Comparison of ENCODE assay signal across 16 mouse cellular contexts in genomic region chr7:44683656-44684055, GRCm38 (mm10). TPM values are rescaled to one million over a fixed set of nuclear protein-coding genes. Genes with fewer than 3 reads are reported as not detected.
DNase-seq lines count a peak whose midpoint lies in the region; ATAC-seq and TF ChIP-seq lines count a peak whose summit lies in the region.
"Had no signal": no experiment of that assay in that cellular context is flagged by ENCODE, and none has a peak within 500 bp of the region (broad histone marks: within the 10 kb centered on the region; RNA-seq: fewer than 3 reads in every experiment).

No protein-coding gene starts in this region.

- peak; percentile 96 for TF ChIP-seq EP300 in lung, postnatal 0 days (IDR thresholded peaks at IDR 0.05)

- H3K4me2 ChIP-seq in liver, embryonic 15.5 days = no peak overlapping the region
- no peak overlapping the region for H3K4me2 ChIP-seq in kidney, postnatal 0 days (ENCODE audit: low read length)
- H3K4me2 ChIP-seq in lung, postnatal 0 days (replicated peaks; ENCODE audit: low read depth, low read length) = no peak overlapping the region

- peaks cover 6% of the 10 kb centered on the region; the same call in 1 of the 2 replicates for H3K4me1 ChIP-seq in liver, embryonic 15.5 days (replicated peaks)
- H3K4me1 ChIP-seq in kidney, postnatal 0 days (replicated peaks; ENCODE audit: insufficient read depth, low read length) = no peaks in the 10 kb centered on the region
- no peaks in the 10 kb centered on the region for H3K4me1 ChIP-seq in lung, postnatal 0 days (ENCODE audit: insufficient read depth, low read depth, low read length)
- H3K4me1 ChIP-seq in hindbrain, embryonic 10.5 days (replicated peaks) = peaks cover 5% of the 10 kb centered on the region; the same call in 1 of the 2 replicates
- H3K4me1 ChIP-seq: embryonic facial prominence, embryonic 10.5 days had no signal

- H3K36me3 ChIP-seq in liver, embryonic 15.5 days (replicated peaks) = no peaks in the 10 kb centered on the region
- H3K36me3 ChIP-seq in kidney, postnatal 0 days (ENCODE audit: insufficient read depth, low read length) = no peaks in the 10 kb centered on the region
- H3K36me3 ChIP-seq in lung, postnatal 0 days (ENCODE audit: insufficient read depth, low read length) = no peaks in the 10 kb centered on the region
- no peaks in the 10 kb centered on the region for H3K36me3 ChIP-seq in hindbrain, embryonic 10.5 days
- H3K36me3 ChIP-seq: embryonic facial prominence, embryonic 10.5 days had no signal

- ATAC-seq in liver, embryonic 15.5 days (ENCODE audit: insufficient read depth) = peak; percentile 58
- ATAC-seq in kidney, postnatal 0 days (replicated peaks; ENCODE audit: low FRiP score, low read depth) = peak; percentile 85
- ATAC-seq in lung, postnatal 0 days = peak; percentile 94
- ATAC-seq in erythroid progenitor cell, adult 5-6 weeks (replicated peaks; ENCODE audit: low FRiP score, poor library complexity, severe bottlenecking) = no peak

- 64% methylated on average over 8 of the region's 8 CpGs for WGBS in liver, embryonic 15.5 days (ENCODE audit: insufficient replicate concordance)
- 65% methylated on average over 8 of the region's 8 CpGs for WGBS in kidney, postnatal 0 days
- WGBS in lung, postnatal 0 days = 51% methylated on average over 8 of the region's 8 CpGs
- 83% methylated on average over 8 of the region's 8 CpGs for WGBS in hindbrain, embryonic 10.5 days

- H3K4me3 ChIP-seq in liver, embryonic 15.5 days (replicated peaks) = no peak overlapping the region
- H3K4me3 ChIP-seq in kidney, postnatal 0 days (replicated peaks; ENCODE audit: low read depth, low read length) = no peak overlapping the region
- H3K4me3 ChIP-seq in lung, postnatal 0 days (ENCODE audit: low read depth, low read length) = no peak overlapping the region
- no peak overlapping the region for H3K4me3 ChIP-seq in hindbrain, embryonic 10.5 days
- H3K4me3 ChIP-seq: embryonic facial prominence, embryonic 10.5 days had no signal

- H3K9me3 ChIP-seq in liver, embryonic 15.5 days (replicated peaks) = no peaks in the 10 kb centered on the region
- no peaks in the 10 kb centered on the region for H3K9me3 ChIP-seq in kidney, postnatal 0 days (replicated peaks; ENCODE audit: low read length)
- no peaks in the 10 kb centered on the region for H3K9me3 ChIP-seq in lung, postnatal 0 days (ENCODE audit: low read length)
- 0 out of 2 replicates have a peak, but pooled peaks cover 4% of the 10 kb centered on the region for H3K9me3 ChIP-seq in hindbrain, embryonic 10.5 days

- H3K27ac ChIP-seq in liver, embryonic 15.5 days (replicated peaks) = no peak overlapping the region; the same call in 1 of the 2 replicates
- no peak overlapping the region for H3K27ac ChIP-seq in kidney, postnatal 0 days
- peak overlapping the region; percentile 83 for H3K27ac ChIP-seq in lung, postnatal 0 days (ENCODE audit: low read length)
- no peak overlapping the region for H3K27ac ChIP-seq in hindbrain, embryonic 10.5 days
- H3K27ac ChIP-seq: embryonic facial prominence, embryonic 10.5 days; macrophage had no signal

- no peak for TF ChIP-seq CTCF in kidney, postnatal 0 days (IDR thresholded peaks at IDR 0.05; ENCODE audit: low read depth)
- peak; percentile 34; the same call in 1 of the 2 replicates for TF ChIP-seq CTCF in lung, postnatal 0 days (IDR thresholded peaks at IDR 0.05)

- no peak for DNase-seq in liver
- DNase-seq in kidney, postnatal 0 days (ENCODE audit: low spot score) = peak; percentile 3
- peak; percentile 95 for DNase-seq in lung, postnatal 0 days (ENCODE audit: low spot score)
- no peak for DNase-seq in natural killer cell, adult 2 months (ENCODE audit: low spot score in 2 of 2)
- no peak for DNase-seq in hindbrain, embryonic 10.5 days (ENCODE audit: low spot score)
- DNase-seq: cerebellum, adult 8-10 months; right cerebral cortex, postnatal 4 days; thymus, adult 2 months had no signal

- H3K9ac ChIP-seq in liver, embryonic 15.5 days = no peak overlapping the region
- no peak overlapping the region for H3K9ac ChIP-seq in kidney, postnatal 0 days (ENCODE audit: low read depth, low read length)
- no peak overlapping the region for H3K9ac ChIP-seq in lung, postnatal 0 days (replicated peaks; ENCODE audit: low read depth)

- H3K27me3 ChIP-seq in liver, embryonic 15.5 days = no peaks in the 10 kb centered on the region
- no peaks in the 10 kb centered on the region for H3K27me3 ChIP-seq in kidney, postnatal 0 days (ENCODE audit: insufficient read depth, low read length)
- no peaks in the 10 kb centered on the region for H3K27me3 ChIP-seq in lung, postnatal 0 days (replicated peaks; ENCODE audit: insufficient read depth, low read length)
- no peaks in the 10 kb centered on the region for H3K27me3 ChIP-seq in hindbrain, embryonic 10.5 days (ENCODE audit: insufficient read depth, poor library complexity, severe bottlenecking)

RNA-seq across cellular contexts. Expression of gene Myh14, which starts 13.0 kb away (rescaled TPM):
- polyA plus RNA-seq in liver, embryonic 15.5 days (2015; fragmentation: Nextera tagmentation; extraction: Ambion mirVana) = 0.18 and 0.41 TPM in 2 replicates
- polyA plus RNA-seq in kidney, postnatal 0 days (2015; fragmentation: Nextera tagmentation; extraction: Ambion mirVana) = 2.5 and 3.6 TPM in 2 replicates
- polyA plus RNA-seq in lung, postnatal 0 days (2015; fragmentation: Nextera tagmentation; extraction: Ambion mirVana) = 202 and 215 TPM in 2 replicates
- not detected in 2 replicates for total RNA-seq in erythroid progenitor cell, adult 5-6 weeks (2015; ENCODE audit: low replicate concordance)
- total RNA-seq in erythroid progenitor cell, adult 5-6 weeks (2017; ENCODE audit: low replicate concordance) = 0.08 TPM in 1 of 2 replicates, not detected in the other
- 1.5 and 2.4 TPM in 2 replicates for polyA plus RNA-seq in hindbrain, embryonic 10.5 days (2016; fragmentation: Nextera tagmentation; extraction: Ambion mirVana)
- total RNA-seq: monocyte, adult 5-6 weeks had no signal
- polyA plus RNA-seq: macrophage had no signal

RNA-seq across cellular contexts. Expression of gene Izumo2, which starts 24.9 kb away (rescaled TPM):
- not detected in 2 replicates for polyA plus RNA-seq in liver, embryonic 15.5 days (2015; fragmentation: Nextera tagmentation; extraction: Ambion mirVana)
- polyA plus RNA-seq in kidney, postnatal 0 days (2015; fragmentation: Nextera tagmentation; extraction: Ambion mirVana) = not detected in 2 replicates
- not detected in 2 replicates for polyA plus RNA-seq in lung, postnatal 0 days (2015; fragmentation: Nextera tagmentation; extraction: Ambion mirVana)
- not detected in 2 replicates for total RNA-seq in erythroid progenitor cell, adult 5-6 weeks (2015; ENCODE audit: low replicate concordance)
- total RNA-seq in erythroid progenitor cell, adult 5-6 weeks (2017; ENCODE audit: low replicate concordance) = not detected in 2 replicates
- not detected in 2 replicates for polyA plus RNA-seq in hindbrain, embryonic 10.5 days (2016; fragmentation: Nextera tagmentation; extraction: Ambion mirVana)
- total RNA-seq: CH12.LX; left cerebral cortex, postnatal 10 days; monocyte, adult 5-6 weeks had no signal
- polyA plus RNA-seq: embryonic facial prominence, embryonic 10.5 days; forebrain, embryonic 11.5 days; macrophage; thymus, adult 2 months had no signal

Comparison
In these comparisons a context has a peak if more than half of its experiments do, and no peak if none do; other contexts are left out.
1. DNase-seq: peak in kidney, postnatal 0 days (single experiment) and lung, postnatal 0 days (single experiment); none in liver (single experiment), natural killer cell, adult 2 months (0 of 2) and hindbrain, embryonic 10.5 days (single experiment).
2. RNA of gene Myh14, which starts 13.0 kb away (polyA plus RNA-seq): 202 to 215 TPM in lung, postnatal 0 days; 2.5 to 3.6 TPM in kidney, postnatal 0 days, 1.5 to 2.4 TPM in hindbrain, embryonic 10.5 days and 0.18 to 0.41 TPM in liver, embryonic 15.5 days; every median in the first group is over 10 times any median in the second.